Mouse (Mus musculus): Measurements from ENCODE around the gene Hvcn1.
"Not testable (repeated sequence)": the region's sequence is repeated elsewhere in the genome, so short reads cannot be mapped to it uniquely, and the experiment has no call there.

The Hvcn1 gene

DNA sequence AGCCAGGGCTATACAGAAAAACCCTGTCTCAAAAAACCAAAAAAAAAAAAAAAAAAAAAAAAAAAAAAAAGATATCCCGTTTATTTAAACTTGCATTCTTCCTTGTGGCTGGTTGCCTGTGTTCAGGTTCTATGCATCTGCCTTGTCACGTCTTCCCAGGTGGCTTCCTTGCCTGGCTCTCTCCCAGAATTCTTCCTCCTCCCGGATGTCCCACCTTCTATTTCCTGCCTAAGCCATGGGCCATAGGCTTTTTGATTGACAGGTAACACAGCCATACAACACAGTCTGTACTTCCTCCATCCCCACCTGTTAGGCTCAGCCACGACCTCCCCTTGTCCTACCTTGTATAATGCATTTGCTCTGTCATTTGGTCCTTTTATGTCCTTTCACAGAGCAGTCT, at the start of gene Hvcn1:
Gene Hvcn1 (plus strand): TSS at position 330 of the 400 bp plus-strand sequence.
- DNase-seq (ENCODE audit: low spot score) = no peak

DNA sequence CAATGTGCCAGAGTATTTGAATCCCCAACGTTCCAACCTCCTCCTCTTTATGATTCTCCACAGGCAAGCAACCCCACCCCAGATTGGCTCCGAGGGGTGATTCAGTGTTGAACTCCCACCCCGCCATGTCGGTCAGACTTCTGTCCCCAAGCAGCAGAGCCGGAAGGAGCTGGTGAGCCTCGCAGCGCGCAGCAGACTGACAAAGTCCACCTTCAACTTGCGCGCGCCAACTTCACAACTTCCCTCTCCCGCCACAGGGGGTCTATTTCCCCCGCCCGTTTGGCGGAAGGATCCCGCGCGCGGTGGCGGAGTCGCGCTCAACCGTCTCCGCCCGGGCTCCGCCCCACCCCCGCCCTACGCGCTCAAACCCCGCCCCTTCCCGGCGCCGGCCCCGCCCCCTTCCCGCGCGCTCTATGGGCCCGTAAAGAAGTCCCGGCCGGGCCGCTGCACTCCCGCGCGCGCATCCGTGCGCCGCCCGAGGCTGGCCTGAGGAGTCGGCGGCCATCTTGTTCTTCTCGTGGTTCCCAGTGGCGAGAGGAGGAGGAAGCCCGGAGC, 48.7 kb upstream of the Hvcn1 start, which contains the start of gene Ppp1cc:
Gene Ppp1cc (plus strand): TSS at position 452 of the 555 bp plus-strand sequence.
- DNase-seq (ENCODE audit: low spot score) = peak; percentile 90

DNA sequence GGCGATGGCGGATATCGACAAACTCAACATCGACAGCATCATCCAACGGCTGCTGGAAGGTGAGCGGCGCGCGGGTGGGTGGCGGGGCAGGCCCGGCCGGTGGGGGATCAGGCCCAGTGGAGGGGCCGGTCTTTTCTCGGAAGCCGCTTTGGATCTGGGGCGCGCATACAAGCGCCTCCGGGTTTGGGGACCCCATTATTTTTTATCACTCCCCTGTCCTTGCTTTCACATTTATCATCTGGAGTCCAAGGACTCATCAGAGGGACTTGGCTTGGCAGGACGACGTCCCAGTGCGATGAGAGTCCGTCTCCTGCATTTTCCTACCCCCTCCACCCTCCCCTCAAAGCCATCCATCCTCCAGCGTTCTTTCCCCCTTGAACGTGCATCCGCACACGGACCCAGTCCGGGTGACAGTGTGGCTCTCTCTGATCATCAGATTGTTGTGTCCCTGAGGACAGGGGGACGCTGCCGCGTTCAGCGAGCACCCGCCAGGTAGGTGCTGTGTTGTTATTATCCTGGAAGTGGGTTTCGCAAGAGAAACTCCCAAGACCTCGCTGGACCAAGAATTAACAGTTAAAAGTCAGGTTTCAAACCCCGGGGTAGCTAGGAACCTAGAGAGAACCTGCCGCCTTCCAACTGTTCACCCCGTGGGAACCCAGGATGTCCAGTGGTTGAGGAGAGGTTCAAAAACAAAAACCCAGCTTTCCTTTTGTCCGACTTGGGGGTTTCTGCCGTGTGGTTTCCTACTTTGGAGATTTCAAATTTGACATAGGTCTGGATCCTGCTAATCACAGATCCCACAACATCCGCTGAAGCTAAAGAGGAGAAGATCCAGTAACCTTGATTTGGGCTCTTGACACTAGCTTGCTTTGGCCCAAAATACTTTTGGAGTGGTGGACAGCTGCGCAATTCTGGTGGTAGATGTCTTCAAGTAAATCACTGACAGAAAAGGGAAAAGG, 47.8 kb upstream of the Hvcn1 start:
- DNase-seq (ENCODE audit: low spot score) = peak; percentile 32

DNA sequence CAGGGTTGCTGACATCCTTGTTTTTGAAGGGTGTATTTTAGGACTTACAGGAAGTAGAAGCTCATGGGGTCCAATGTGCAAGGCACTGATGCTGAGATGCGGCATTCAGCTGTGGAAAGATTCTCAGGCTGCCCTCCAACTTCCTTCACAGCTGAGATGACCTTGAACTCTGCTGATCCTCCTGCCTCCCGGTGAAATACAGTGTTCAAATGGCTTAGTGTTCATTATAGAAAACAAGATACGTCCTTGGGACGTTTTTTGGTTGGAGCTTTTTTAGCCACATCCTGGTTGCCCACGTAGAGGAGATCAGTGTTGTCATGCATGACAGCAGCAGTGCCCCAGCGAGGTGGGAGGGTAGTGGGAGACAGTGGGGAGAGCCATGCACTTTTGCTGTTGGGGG, 43.4 kb upstream of the Hvcn1 start:
- DNase-seq (ENCODE audit: low spot score) = no peak

DNA sequence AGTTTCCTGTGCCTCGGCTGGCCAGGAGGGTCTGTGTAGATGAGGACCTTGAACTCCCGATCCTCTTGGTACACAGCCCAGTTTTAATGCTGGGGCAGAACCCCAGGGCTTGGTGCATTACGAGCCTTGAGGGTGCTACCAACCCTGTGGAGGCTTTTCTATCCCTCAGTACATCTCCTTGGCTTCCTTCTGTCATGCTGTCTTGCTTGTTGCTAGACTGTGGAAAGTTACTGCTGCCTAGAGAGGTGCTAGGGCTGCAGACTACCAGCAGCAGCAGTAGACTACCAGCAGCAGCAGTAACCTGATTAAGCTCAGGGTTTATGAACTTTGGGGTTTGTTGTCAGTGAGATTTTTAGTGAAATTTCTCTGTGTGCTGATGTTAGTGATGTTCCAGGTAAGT, 42.6 kb upstream of the Hvcn1 start:
- no peak for DNase-seq (ENCODE audit: low spot score)

DNA sequence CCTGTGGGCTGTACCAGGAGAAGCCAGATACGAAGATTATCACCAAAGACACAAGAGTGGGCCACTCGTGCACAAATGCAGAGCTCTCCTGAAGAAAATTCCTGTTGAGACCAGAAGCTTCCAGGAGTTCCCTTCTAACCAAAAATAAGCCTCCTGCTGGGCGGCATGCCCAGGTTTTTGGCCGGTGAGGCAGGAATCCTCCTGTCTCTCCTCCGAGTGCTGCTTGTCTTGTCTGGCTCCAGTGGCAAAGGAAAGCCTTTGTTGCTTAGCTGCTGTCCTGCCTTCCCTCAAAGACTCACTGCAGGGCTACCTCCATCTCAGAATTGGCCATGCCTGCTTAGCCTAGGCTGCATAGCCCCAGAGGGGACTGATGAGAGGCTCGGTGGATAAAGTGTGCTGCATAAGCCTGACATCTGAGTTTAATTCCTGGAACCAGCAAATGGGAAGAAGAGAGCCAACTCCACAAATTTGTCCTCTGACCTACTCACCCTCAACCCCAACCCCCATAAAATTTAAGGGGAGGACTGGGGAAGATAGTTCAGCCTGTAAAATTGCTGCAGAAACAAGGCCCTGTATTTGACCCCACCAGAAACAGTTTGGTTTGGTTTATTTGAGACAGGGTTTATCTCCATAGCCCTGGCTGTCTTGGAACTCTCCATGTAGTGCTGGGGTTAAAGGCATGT, 41.2 kb upstream of the Hvcn1 start:
- peak; percentile 43 for DNase-seq (ENCODE audit: low spot score)

DNA sequence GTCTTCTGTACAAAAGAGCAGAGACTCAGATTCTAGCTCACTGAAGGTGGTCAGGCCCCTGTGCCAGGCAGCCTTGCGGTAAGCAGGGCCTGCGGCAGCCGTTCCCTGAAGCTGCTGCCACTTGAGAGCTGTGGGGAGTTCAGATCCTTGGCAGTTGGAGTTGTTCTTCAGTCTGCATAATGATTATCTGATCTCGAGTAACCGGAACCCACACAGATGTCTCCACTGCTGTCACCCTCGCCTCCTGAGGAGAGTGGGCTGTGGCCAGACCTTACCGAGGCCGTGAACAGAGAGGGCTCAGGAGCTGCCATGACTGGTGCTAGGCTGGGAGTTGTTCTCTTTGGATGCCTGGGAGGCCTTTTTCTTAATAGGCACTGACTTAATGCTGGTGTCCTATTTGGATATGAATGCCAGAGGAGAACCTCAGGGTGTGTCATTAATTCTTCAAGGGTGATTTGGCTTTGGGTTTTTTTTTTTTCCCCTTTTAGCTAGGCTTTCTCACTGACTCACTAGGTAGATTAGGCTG, 39.9 kb upstream of the Hvcn1 start:
- DNase-seq (ENCODE audit: low spot score) = no peak

DNA sequence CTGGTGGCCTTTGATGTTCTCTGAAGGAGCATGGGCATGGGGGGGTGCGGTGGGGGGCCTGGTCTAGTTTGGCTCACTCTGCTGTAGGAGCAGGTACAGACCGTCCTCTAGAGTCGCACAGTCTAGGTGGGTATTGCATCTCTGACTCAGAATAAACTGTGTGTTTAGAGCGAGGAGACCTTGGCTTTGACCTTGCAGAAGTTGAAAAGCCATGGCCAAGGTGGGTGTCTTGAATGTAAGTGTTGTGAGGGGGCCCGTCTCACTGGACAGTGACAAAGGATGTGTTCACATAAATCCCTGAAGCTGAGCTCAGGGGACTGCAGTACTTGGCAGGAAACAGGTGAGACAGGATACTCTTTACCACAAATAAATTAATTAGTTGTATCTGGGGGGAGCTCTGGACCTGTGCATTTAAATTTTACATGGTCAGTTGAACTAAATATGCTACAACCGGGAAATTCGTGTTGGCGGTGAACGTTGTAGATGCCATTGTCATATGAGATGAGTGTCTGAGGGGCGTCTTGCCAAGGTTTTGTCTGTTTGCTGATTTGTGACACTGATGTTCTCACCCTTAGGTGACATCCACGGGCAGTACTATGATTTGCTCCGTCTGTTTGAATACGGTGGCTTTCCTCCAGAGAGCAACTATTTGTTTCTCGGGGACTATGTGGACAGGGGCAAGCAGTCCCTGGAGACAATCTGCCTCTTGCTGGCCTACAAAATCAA, 38.1 kb upstream of the Hvcn1 start:
- DNase-seq (ENCODE audit: low spot score) = no peak

DNA sequence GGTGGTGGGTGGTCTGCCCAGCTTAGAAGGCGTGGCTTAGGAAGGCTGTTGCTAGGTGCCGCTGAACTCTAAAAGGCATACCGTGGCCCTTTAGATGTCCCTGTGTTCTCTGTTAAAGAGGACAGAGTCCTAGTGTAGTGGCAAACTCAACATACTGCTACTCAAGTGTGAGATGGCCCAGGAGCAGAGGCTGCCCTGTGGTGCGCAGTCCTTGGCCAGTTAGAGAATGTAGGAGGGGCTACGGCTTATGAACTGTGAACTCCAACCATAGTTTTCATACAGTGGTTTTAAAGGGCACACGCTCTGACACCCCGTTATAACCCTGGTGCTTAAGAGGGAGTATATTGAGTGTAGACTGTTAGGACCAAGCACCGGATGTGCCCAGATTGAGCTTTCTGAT, 35.5 kb upstream of the Hvcn1 start:
- no peak for DNase-seq (ENCODE audit: low spot score)

DNA sequence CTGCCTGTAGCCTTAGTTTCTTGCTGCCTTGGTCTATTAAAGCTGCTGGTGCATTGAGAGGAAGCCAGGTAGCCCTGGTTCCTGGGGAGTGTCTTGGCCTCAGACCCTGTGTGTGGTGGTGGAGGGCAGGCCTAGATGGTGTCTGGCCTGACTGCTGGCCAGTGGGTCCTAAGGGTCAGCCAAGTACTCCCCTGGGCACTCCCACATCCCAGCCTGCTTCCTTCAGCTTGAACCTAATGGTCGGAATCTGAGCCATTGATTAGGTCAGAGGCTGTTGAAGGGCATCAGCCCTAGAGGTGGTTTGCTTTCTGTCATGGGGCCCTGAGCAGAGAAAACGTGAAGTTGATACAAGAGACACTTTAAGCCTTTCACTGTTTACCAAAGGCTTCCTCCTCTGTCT, 31.2 kb upstream of the Hvcn1 start:
- no peak for DNase-seq (ENCODE audit: low spot score)

DNA sequence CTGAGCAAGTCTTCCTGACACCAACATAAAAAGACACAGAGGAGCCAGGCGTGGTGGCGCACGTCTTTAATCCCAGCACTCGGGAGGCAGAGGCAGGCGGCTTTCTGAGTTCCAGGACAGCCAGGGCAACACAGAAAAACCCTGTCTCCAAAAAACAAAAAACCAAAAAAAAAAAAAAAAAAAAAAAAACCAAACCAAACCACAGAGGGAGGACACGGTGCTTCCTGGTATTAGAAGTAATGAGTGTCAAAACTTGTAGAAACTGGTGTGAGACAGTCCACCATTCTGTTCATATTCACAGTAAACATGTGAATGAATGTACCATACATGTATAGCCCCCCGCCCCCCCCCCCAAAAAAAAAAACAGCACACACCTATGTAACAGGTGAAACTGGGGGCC, 30.6 kb upstream of the Hvcn1 start:
- DNase-seq (ENCODE audit: low spot score) = no peak

DNA sequence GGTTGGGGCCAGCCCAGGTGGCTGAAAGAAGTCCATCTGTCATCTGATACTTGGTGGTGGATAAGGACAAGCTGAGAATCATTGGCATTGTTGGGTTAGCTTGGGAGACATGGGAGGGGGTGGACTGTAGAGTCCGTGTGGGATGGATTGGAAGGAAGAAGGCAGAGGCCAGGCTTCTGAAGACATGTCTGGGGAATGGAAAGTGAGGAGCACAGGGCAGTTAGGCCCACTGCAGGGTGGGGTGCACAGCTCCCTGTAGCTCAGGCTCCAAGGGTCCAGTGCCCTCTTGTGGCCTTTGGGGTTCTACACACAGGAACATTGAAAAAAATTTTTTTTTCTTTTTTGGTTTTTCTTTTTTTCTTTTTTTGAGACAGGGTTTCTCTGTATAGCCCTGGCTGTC, 30.2 kb upstream of the Hvcn1 start:
- peak; percentile 55 for DNase-seq (ENCODE audit: low spot score)

DNA sequence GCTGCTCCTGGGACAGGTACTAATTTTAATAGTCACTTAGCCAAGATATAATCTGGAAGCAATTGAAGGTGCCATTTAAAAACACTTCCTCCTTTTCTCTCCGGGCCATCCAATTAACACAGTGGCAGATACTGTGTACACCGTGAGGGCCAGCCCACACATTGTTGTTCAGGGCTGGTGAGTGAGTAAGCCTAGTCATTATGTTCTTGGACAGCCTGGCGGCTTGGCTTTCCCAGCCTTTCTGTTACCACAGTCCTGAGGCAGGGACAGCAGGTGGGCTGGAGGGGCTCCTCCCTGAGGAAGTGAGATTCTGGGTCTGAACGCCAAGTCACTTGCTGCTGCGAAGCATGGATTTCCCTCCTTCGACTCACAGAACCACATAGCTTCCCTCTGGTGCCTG, 26.9 kb upstream of the Hvcn1 start:
- no peak for DNase-seq (ENCODE audit: low spot score)

DNA sequence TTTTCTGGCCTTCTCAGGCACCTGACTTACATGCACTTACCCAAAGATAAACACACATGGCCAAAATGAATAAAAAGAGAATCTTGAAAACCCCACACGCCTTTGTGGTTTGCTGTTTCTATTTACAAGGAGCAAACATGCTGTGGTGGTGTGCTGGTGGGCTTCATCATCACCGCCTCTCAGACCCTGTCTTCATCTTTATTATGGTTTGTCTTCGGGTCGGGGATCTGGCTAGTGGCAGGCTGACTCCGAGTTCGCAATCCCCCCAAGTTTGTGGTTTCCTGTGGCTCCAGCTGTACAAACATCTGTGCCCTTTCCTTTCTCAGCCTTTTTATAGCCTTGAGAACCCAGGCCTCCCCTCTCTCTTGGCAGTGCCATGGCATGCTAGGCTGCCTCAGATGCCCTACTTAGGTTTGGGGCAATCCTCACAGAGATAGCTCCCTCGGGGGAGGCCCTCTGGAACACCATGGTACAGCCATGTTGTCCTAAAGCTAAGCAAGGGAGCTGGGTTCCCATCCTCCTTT, 22.3 kb upstream of the Hvcn1 start:
- DNase-seq (ENCODE audit: low spot score) = no peak

DNA sequence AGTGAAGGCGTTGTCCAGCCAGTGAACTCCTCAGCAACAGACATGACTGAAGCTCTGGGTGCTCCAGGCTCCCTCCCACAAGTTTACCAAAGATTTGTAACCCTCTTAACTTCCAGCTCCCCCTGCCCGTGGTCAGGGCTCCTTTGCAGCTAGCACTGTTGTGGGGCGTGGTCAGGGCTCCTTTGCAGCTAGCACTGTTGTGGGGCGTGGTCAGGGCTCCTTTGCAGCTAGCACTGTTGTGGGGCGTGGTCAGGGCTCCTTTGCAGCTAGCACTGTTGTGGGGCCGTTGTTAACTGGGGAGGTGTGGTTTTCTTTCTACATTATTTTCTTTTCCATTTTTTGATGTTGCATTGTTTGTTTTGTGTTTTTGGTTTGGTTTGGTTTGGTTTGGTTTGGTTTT, 21.7 kb upstream of the Hvcn1 start:
- not testable (repeated sequence) for DNase-seq (ENCODE audit: low spot score)

DNA sequence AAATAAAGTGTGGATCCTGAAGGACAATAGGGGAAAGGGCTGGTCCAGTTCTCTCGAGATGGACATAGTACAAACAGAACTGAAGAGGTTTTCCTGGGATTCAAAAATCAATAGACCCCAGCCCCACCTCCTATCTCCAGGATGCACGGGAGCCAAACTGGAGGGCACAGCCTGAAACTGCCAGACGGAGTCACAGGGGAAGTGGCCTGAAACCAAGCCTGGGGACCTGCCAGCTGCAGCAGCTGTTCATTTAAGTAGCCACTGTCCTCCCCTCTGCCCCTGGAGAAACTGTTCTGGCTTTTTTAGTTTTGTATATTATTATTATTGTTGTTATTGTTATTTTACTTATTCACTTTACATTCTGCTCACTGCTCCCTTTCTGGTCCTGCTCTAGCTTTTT, 17.5 kb upstream of the Hvcn1 start:
- no peak for DNase-seq (ENCODE audit: low spot score)

DNA sequence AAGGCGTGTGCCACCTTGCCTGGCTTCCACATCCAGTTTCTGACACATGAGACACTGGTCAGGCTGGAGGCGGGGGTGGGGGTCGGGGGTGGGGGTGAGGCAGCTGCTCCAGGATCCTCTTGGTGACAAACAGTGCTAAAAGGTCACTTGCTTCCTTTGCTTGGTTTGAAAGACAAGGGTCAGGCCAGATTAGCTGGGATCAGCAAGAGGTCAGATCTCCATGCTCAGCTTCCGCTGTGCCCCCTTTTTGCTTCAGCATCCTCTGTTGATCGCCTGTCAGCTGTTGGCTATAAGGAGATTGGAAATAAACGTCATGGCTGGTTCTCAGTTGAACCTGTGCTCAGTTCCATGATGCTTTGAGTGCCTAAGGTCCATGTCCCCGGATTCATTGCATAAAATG, 16.1 kb upstream of the Hvcn1 start:
- DNase-seq (ENCODE audit: low spot score) = no peak

DNA sequence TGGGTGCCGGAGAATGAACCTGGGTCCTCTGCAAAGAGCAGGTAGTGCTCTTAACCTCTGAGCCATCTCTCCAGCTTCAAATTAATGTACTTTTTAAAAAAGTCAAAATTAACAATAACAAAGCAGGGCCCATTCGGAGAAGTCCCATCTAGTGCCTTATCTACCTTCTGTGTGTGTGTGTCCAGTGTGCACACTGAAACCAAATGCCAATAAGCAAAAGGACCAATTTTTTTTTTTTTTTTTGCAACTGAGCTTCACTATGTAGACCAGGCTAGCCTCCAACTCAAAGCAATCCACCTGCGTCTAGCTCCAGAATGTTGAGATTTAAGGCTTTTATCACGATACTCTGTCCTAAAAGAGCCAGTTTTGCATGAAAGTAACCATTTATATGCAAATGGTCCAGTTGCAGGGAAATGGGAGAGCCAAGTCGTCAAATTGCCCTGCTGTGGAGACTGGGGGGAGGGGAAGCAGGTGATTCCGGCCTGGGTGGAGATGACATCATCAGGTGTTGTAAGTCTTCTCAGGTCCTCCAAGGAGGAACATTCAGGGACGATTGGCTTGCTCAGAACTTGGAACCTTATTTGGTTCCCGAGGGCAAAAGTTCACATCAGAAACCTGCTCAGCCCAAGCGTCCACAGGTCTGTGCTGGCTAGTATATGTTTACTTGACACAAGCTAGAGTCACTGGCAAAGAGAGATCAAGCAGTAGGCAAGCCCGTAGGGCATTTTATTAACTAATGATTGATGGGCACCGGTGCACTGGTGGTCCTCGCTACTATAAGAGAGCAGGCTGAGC, 15.1 kb upstream of the Hvcn1 start:
- no peak for DNase-seq (ENCODE audit: low spot score)

DNA sequence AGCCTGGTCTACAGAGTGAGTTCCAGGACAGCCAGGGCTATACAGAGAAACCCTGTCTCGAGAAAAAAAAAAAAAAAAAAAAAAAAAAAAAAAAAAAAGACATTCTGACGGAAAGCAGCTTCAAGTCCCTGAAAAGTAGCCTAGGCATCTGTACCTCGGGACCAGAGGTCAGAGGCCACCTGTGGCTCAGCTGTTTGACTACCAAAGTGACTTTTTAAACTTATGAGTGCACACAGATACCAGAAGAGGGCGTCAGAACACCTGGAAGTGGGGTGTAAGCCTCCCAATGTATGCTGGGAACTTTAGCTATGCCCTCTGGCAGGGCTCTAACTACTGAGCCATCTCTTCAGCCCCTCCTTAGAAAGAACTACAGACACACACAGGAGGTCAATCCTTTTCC, 14.3 kb upstream of the Hvcn1 start:
- DNase-seq (ENCODE audit: low spot score) = no peak

DNA sequence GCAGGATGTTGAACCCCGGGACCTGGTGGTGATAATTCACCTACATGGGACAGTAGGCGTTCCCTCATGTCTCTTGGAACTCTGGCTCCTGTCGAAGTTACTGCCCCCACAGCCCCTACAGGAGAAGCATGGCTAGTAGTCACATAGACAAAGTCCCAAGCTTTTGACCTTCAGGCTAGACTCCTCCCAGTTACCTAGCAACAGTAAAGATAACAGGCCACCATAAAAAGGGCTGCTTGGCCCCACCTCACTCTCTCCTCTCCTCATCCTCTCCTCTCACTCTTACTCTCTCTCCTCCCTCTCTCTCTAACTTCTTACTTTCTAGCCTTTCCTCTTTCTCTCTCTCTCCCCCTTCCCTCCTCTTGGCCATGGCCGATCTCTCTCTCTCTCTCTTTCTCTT, 5.7 kb upstream of the Hvcn1 start:
- DNase-seq (ENCODE audit: low spot score) = no peak

DNA sequence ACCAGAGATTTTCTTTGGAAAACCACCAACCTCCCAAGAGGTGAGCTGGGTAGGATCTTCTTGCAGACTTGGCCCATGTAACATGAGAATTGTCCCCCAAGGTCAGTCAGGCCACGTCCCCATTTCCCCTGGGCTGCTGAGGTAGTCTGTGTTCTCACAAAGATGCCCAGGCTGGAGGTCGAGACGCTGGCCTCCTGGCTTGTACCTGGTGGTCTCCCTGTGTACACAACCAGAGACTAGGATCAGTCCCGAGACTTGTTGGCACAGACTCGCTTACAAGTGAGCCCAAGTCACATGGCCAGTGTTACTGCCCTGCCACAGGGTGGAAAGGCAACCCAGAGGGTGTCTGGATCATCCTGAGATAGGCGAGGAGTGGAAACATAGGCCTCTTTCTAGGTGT, 4.7 kb upstream of the Hvcn1 start:
- no peak for DNase-seq (ENCODE audit: low spot score)
